Mouse (Mus musculus): Measurements from ENCODE around the gene Mylk. TPM values are rescaled to one million over a fixed set of nuclear protein-coding genes. Genes with fewer than 3 reads are reported as not detected.

The Mylk gene
- polyA plus RNA-seq, 1 experiment: 12.4 TPM

GRCm38 (mm10) chr16:35004356-35004755 lies 259.3 kb downstream of the Mylk start:
- DNase-seq (ENCODE audit: extremely low spot score in 1 of 2, low spot score in 1 of 2): no peak

GRCm38 (mm10) chr16:35004756-35005155 lies 259.7 kb downstream of the Mylk start:
- DNase-seq (ENCODE audit: extremely low spot score in 1 of 2, low spot score in 1 of 2): no peak

- no peak for DNase-seq (ENCODE audit: extremely low spot score in 1 of 2, low spot score in 1 of 2)
Measured at GRCm38 (mm10) chr16:35006251-35006650, 261.2 kb downstream of the Mylk start.

GRCm38 (mm10) chr16:35007361-35007760 lies 262.4 kb downstream of the Mylk start:
- no peak for DNase-seq (ENCODE audit: extremely low spot score in 1 of 2, low spot score in 1 of 2)

- no peak for DNase-seq (ENCODE audit: extremely low spot score in 1 of 2, low spot score in 1 of 2)
Measured at GRCm38 (mm10) chr16:35008447-35008846, 263.4 kb downstream of the Mylk start.

GRCm38 (mm10) chr16:35013501-35013900 lies 268.5 kb downstream of the Mylk start:
- DNase-seq (ENCODE audit: extremely low spot score in 1 of 2, low spot score in 1 of 2): no peak

- no peak for DNase-seq (ENCODE audit: extremely low spot score in 1 of 2, low spot score in 1 of 2)
Measured at GRCm38 (mm10) chr16:35016491-35016890, 271.5 kb downstream of the Mylk start.

GRCm38 (mm10) chr16:35018470-35018974 lies 273.5 kb downstream of the Mylk start:
- DNase-seq (ENCODE audit: extremely low spot score in 1 of 2, low spot score in 1 of 2): no peak

GRCm38 (mm10) chr16:35021903-35022241 lies 276.9 kb downstream of the Mylk start:
- no peak for DNase-seq (ENCODE audit: extremely low spot score in 1 of 2, low spot score in 1 of 2)

- DNase-seq (ENCODE audit: extremely low spot score in 1 of 2, low spot score in 1 of 2): peak; percentile 88 to 97
Measured at GRCm38 (mm10) chr16:35022242-35023137, 277.5 kb downstream of the Mylk start, which contains the start of gene Hacd2. Gene Hacd2, plus strand, starts transcription at chr16:35022428.

GRCm38 (mm10) chr16:35023138-35023735 lies 278.2 kb downstream of the Mylk start:
- no peak for DNase-seq (ENCODE audit: extremely low spot score in 1 of 2, low spot score in 1 of 2)

- no peak for DNase-seq (ENCODE audit: extremely low spot score in 1 of 2, low spot score in 1 of 2)
Measured at GRCm38 (mm10) chr16:35024300-35024699, 279.3 kb downstream of the Mylk start.

GRCm38 (mm10) chr16:35025347-35025746 lies 280.3 kb downstream of the Mylk start:
- DNase-seq (ENCODE audit: extremely low spot score in 1 of 2, low spot score in 1 of 2): no peak

- DNase-seq (ENCODE audit: extremely low spot score in 1 of 2, low spot score in 1 of 2): no peak
Measured at GRCm38 (mm10) chr16:35033241-35033640, 288.2 kb downstream of the Mylk start.

- peak; percentile 33 to 37 for DNase-seq (ENCODE audit: extremely low spot score in 1 of 2, low spot score in 1 of 2)
Measured at GRCm38 (mm10) chr16:35033809-35034577, 289.0 kb downstream of the Mylk start.

- no peak for DNase-seq (ENCODE audit: extremely low spot score in 1 of 2, low spot score in 1 of 2)
Measured at GRCm38 (mm10) chr16:35034971-35035370, 290.0 kb downstream of the Mylk start.

GRCm38 (mm10) chr16:35036754-35037153 lies 291.7 kb downstream of the Mylk start:
- peak in 1 of 2 experiments; percentile 56 for DNase-seq (ENCODE audit: extremely low spot score in 1 of 2, low spot score in 1 of 2)

- no peak for DNase-seq (ENCODE audit: extremely low spot score in 1 of 2, low spot score in 1 of 2)
Measured at GRCm38 (mm10) chr16:35038343-35039057, 293.5 kb downstream of the Mylk start.

GRCm38 (mm10) chr16:35040154-35040553 lies 295.1 kb downstream of the Mylk start:
- DNase-seq (ENCODE audit: extremely low spot score in 1 of 2, low spot score in 1 of 2): no peak

- no peak for DNase-seq (ENCODE audit: extremely low spot score in 1 of 2, low spot score in 1 of 2)
Measured at GRCm38 (mm10) chr16:35041001-35041400, 296.0 kb downstream of the Mylk start.
